Mouse (Mus musculus) embryonic facial prominence, embryonic 14.5 days (tissue): Measurements from ENCODE around the gene Asphd1. TPM values are rescaled to one million over a fixed set of nuclear protein-coding genes. Genes with fewer than 3 reads are reported as not detected.
A peak's percentile ranks its signal among the peaks of the same experiment; 100 is the strongest.

Experiments used
- ATAC-seq: fragments of 200-750 bp; cut with Nextera tagmentation; 2 replicates; pipeline ENCODE4 v1.8.0; 2017; ENCODE audit warnings: low read depth, moderate number of reproducible peaks, moderate TSS enrichment
- DNase-seq: peaks from one replicate; pipeline ENCODE4 v3.0.0-alpha.2; 2015; ENCODE audit warnings: low spot score
- H3K27ac ChIP-seq: fragments of 300-500 bp; sonication (generic); replicated peaks from 2 replicates; pipeline ENCODE4 v1.5.1; 2014; ENCODE audit warnings: low read depth, mild to moderate bottlenecking, low read length, moderate library complexity
- H3K27me3 ChIP-seq: fragments of 300-500 bp; sonication (generic); replicated peaks from 2 replicates; pipeline ENCODE4 v1.6.1; 2014; ENCODE audit warnings: low read length; ENCODE audit not compliant: control insufficient read depth, insufficient read depth
- H3K36me3 ChIP-seq: fragments of 300-500 bp; sonication (generic); 2 replicates; pipeline ENCODE4 v1.6.1; 2014; ENCODE audit warnings: low read length, mixed read lengths; ENCODE audit not compliant: control insufficient read depth, insufficient read depth
- H3K4me1 ChIP-seq: fragments of 300-500 bp; sonication (generic); 2 replicates; pipeline ENCODE4 v1.6.1; 2014; ENCODE audit warnings: antibody characterized with exemption, low read length; ENCODE audit not compliant: control insufficient read depth, insufficient read depth
- H3K4me2 ChIP-seq: fragments of 300-500 bp; sonication (generic); 2 replicates; pipeline ENCODE4 v1.6.1; 2014; ENCODE audit warnings: low read depth, mild to moderate bottlenecking, low read length, moderate library complexity, mixed read lengths
- H3K4me3 ChIP-seq: fragments of 300-500 bp; sonication (generic); 2 replicates; pipeline ENCODE4 v1.5.1; 2014; ENCODE audit warnings: low read depth, mild to moderate bottlenecking, low read length
- H3K9ac ChIP-seq: fragments of 300-500 bp; sonication (generic); 2 replicates; pipeline ENCODE4 v1.6.1; 2014; ENCODE audit warnings: low read depth, mild to moderate bottlenecking, low read length, moderate library complexity, mixed read lengths
- H3K9me3 ChIP-seq: fragments of 300-500 bp; sonication (generic); 2 replicates; pipeline ENCODE4 v1.6.1; 2016; ENCODE audit warnings: low read length; ENCODE audit not compliant: control insufficient read depth
- whole genome bisulfite sequencing: fragments of 180-500 bp; shearing (Covaris S2); extraction: QIAGEN DNeasy Blood & Tissue Kit; methylation state at CpG from one replicate; pipeline ENCODE4 v1.1.7; 2014; 5-methylcytosine and 5-hydroxymethylcytosine counted together
- polyA plus RNA-seq: library from polyadenylated mRNA; unstranded; fragments of >200 nt; fragmentation: Nextera tagmentation; extraction: Ambion mirVana; gene quantifications from 2 replicates; pipeline ENCODE4 v1.2.1, GENCODE M21; 2014

Gene Asphd1
- polyA plus RNA-seq, 1 experiment from 2014 or later, result 0.61 TPM

DNA sequence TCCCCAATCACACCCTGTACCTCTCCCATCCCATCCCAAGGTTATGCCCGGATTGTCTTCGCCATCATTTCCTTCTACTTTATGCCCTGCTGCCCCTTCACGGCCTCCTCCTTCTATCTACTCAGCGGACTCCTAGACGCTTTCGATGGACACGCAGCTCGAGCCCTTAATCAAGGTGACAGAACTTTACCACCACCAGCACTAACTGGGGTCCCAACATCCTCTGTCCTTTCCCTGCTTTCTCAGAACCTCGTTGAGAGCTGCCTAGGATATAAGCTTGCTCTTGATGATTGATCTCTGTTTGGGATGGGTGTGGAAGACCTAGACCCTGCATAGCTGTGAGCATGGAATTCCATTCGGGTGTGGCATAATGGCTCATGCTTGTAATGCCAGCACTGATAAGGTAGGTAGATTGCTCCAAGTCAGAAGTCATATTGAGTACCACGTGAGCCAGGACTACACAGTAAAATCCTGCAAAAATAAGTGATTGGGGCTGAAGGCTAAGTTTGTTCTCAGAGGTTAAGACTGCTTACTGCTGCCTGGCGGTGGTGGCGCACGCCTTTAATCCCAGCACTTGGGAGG lies 27.6 kb upstream of the Asphd1 start:
- Histone ChIP-seq H3K27me3 (no peaks in the 10 kb centered on the region), H3K4me1 (peaks cover 8% of the 10 kb centered on the region), H3K9me3 (no peaks in the 10 kb centered on the region), H3K36me3 (peaks cover 31% of the 10 kb centered on the region), H3K4me2 (peak overlapping the region; percentile 88), H3K27ac (no peak overlapping the region; the same call in 1 of the 2 replicates), H3K4me3 (peak overlapping the region; percentile 78), H3K9ac (peak overlapping the region; percentile 89)
- WGBS, result 26% methylated on average over 14 of the region's 14 CpGs
- DNase-seq, result no peak
- ATAC-seq, result no peak

- Histone ChIP-seq H3K27ac (peak within 1 kb of the TSS; percentile 90), H3K4me1 (peaks cover 8% of the 10 kb centered on the region), H3K9me3 (no peaks in the 10 kb centered on the region), H3K4me3 (peak within 1 kb of the TSS; percentile 78), H3K9ac (peak within 1 kb of the TSS; percentile 89), H3K36me3 (peaks cover 31% of the 10 kb centered on the region), H3K4me2 (peak within 1 kb of the TSS; percentile 88), H3K27me3 (no peaks in the 10 kb centered on the region)
- DNase-seq (peak; percentile 99), ATAC-seq (peak; percentile 98)
- under 1% methylated on average over 42 of the region's 55 CpGs for WGBS
Measured at GRCm38 (mm10) chr7:126975950-126976866, 26.8 kb upstream of the Asphd1 start, which contains the start of gene Cdiptos. Gene Cdiptos (minus strand): TSS chr7:126976098.

DNA sequence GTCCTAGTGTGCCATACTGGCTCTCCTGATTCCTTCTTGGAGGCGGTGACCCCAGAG lies 26.3 kb upstream of the Asphd1 start, which contains the start of gene Cdipt:
TSS of gene Cdipt (plus strand) at position 22 of the 57 bp plus-strand sequence.
- peaks cover 28% of the 10 kb centered on the region for H3K36me3 ChIP-seq
- 0% methylated on average over 1 of the region's 1 CpGs for WGBS

DNA sequence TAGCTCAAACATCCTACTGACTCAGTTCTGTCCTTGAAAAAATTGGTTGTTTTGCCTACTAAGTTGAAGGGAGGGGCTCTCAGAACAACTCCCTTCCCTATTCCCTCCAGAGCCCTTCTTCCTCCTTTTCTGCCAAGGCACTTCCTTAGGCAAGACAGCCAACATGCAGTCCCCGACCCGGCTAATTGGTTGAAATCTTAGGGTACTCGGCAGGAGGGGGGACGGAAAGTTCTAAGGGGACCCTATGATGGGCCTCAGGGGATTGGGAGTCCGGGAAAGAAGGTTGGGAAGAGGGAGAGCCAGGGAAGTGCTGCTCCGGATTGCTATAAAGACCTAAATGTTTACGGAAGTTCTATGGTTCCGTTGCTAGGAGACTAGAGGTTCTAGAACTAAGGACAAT lies 26.1 kb upstream of the Asphd1 start:
- H3K27me3 ChIP-seq, result no peaks in the 10 kb centered on the region
- peak overlapping the region; percentile 88 for H3K4me2 ChIP-seq
- ATAC-seq, result no peak; the same call in 1 of the 2 replicates
- 11% methylated on average over 8 of the region's 8 CpGs for WGBS
- no peak for DNase-seq
- no peak overlapping the region for H3K27ac ChIP-seq
- H3K4me1 ChIP-seq, result peaks cover 8% of the 10 kb centered on the region
- H3K9me3 ChIP-seq, result no peaks in the 10 kb centered on the region
- H3K36me3 ChIP-seq, result peaks cover 28% of the 10 kb centered on the region
- peak overlapping the region; percentile 78 for H3K4me3 ChIP-seq
- peak overlapping the region; percentile 89; the same call in 1 of the 2 replicates for H3K9ac ChIP-seq

More for the DNA sequence above, 26.3 kb upstream of the Asphd1 start, which contains the start of gene Cdipt:
- Histone ChIP-seq H3K9me3 (no peaks in the 10 kb centered on the region), H3K4me3 (peak within 1 kb of the TSS; percentile 78), H3K27me3 (no peaks in the 10 kb centered on the region), H3K9ac (peak within 1 kb of the TSS; percentile 89), H3K4me2 (peak within 1 kb of the TSS; percentile 88), H3K27ac (peak within 1 kb of the TSS; percentile 90), H3K4me1 (peaks cover 8% of the 10 kb centered on the region)
- DNase-seq (no peak), ATAC-seq (no peak)

- Histone ChIP-seq H3K4me3 (no peak overlapping the region), H3K27ac (no peak overlapping the region), H3K9me3 (no peaks in the 10 kb centered on the region), H3K9ac (no peak overlapping the region), H3K36me3 (no peaks in the 10 kb centered on the region), H3K4me1 (no peaks in the 10 kb centered on the region), H3K4me2 (no peak overlapping the region), H3K27me3 (peaks cover 13% of the 10 kb centered on the region; the same call in 1 of the 2 replicates)
- no peak for ATAC-seq
- WGBS, result 62% methylated on average over 6 of the region's 6 CpGs
- no peak for DNase-seq
Measured at GRCm38 (mm10) chr7:126967361-126967760, 18.0 kb upstream of the Asphd1 start.

GRCm38 (mm10) chr7:126965568-126965967 lies 16.2 kb upstream of the Asphd1 start:
- Histone ChIP-seq H3K4me1 (no peaks in the 10 kb centered on the region), H3K27me3 (peaks cover 13% of the 10 kb centered on the region; the same call in 1 of the 2 replicates), H3K4me3 (no peak overlapping the region), H3K9ac (no peak overlapping the region), H3K36me3 (no peaks in the 10 kb centered on the region), H3K4me2 (no peak overlapping the region), H3K27ac (no peak overlapping the region), H3K9me3 (no peaks in the 10 kb centered on the region)
- DNase-seq (no peak), ATAC-seq (no peak)
- 58% methylated on average over 3 of the region's 3 CpGs for WGBS

DNA sequence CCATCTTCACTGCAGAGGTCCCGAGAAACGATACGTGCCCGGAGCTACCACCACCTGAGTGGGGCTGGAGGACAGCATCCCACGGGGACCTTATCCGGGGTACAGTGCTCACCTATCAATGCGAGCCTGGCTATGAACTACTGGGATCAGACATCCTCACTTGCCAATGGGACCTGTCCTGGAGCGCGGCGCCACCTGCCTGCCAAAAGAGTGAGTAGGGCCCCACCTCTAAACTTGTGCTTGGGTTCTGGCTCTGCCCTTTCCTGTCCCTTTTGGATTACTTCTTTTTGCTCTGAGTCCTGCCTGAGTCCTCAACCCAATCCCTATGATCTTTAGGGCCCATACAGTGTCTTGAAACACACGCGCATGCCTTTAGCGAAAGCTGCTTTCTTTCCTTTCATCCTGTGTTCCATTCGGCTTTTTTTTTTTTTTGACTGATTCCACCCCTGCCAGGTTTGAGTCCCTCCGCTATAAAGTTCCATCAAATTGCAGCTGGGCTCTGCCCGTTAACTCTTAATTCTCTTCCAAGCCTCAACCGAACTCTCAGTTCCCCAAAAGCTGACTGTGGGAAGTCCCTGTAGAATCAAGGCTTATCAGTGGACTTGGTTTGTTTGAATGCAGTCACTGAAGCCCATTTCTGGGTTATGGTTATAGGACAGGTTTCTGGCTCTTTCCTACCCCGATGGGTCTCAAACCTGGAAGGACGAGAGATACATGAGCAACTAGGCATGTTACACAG lies 14.3 kb upstream of the Asphd1 start:
- Histone ChIP-seq H3K36me3 (no peaks in the 10 kb centered on the region), H3K4me3 (no peak overlapping the region), H3K4me1 (no peaks in the 10 kb centered on the region), H3K27me3 (peaks cover 13% of the 10 kb centered on the region; the same call in 1 of the 2 replicates), H3K9ac (no peak overlapping the region), H3K27ac (no peak overlapping the region), H3K4me2 (peak overlapping the region; percentile 11; the same call in 1 of the 2 replicates), H3K9me3 (no peaks in the 10 kb centered on the region)
- peak; percentile 34 for DNase-seq
- 27% methylated on average over 19 of the region's 19 CpGs for WGBS
- ATAC-seq, result peak; percentile 60; the same call in 1 of the 2 replicates

DNA sequence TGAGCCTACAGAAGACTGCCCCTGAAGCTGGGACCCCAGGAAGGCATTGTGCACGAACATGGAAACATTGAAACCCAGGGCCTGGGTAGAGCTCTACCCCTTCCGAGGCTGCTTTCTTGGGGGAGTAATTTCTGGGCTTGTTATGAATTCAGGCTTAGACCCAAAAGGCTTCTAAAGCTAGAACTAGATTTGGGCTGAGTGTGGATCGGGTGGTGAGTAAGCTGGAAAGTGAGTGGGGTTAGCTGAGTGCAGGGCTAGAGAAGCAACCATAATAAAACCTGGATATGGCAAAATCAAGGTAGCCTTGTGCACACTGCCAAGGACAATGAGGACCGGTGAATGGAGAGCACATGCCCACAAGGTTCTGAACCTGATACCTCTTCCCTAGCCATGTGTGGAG lies 12.6 kb upstream of the Asphd1 start:
- Histone ChIP-seq H3K36me3 (no peaks in the 10 kb centered on the region), H3K4me3 (no peak overlapping the region), H3K4me2 (no peak overlapping the region), H3K9me3 (no peaks in the 10 kb centered on the region), H3K4me1 (no peaks in the 10 kb centered on the region), H3K27ac (no peak overlapping the region), H3K9ac (no peak overlapping the region), H3K27me3 (peaks cover 13% of the 10 kb centered on the region; the same call in 1 of the 2 replicates)
- 91% methylated on average over 4 of the region's 4 CpGs for WGBS
- DNase-seq (no peak), ATAC-seq (no peak)
